Mouse (Mus musculus) ovary, postnatal 14 days (tissue): ENCODE data around the gene Taf12.

Experiments
- DNase-seq: peaks from one replicate; pipeline ENCODE4 v3.0.0; 2022; ENCODE audit warnings: low spot score

The Taf12 gene

GRCm38 (mm10) chr4:132274156-132274862 is at the start of gene Taf12:
TSS of gene Taf12 (plus strand) at chr4:132274375.
- DNase-seq, result peak; percentile 85

DNA sequence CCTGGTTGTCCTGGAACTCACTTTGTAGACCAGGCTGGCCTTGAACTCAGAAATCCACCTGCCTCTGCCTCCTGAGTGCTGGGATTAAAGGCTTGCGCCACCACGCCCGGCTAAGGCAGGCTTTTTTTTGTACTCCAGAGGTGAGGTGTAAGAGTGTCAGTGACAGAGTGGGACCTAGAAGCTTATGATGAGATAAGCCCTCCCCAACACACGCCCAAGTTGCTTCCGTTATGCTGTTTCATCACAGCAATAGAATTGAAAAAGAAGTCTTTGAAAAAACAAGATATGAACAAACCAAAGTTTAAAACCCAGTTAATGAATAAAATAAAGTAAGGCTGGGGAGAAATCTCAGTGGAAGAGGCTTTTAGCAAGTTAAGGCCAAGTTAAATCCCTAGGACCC is 43.8 kb upstream of the Taf12 start:
- no peak for DNase-seq

DNA sequence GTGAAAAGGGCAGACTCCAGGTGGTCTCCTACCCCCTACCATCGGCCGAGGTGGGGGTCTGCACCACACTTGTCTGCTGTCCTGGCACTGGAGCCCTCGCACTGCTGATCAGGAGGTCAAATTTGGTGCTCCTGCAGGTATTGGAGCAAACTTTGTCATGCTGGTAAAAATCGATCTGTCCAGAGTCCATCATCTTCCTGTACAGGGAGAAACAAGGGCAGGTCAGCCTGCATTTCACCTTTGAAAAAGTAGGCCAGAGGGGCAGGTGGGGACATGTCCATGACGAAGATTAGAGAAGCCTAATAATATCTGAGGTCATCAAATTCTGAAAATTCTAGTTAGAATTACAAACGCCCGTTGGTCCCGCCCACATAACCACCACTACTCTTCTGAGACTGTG is 39.5 kb upstream of the Taf12 start:
- no peak for DNase-seq

DNA sequence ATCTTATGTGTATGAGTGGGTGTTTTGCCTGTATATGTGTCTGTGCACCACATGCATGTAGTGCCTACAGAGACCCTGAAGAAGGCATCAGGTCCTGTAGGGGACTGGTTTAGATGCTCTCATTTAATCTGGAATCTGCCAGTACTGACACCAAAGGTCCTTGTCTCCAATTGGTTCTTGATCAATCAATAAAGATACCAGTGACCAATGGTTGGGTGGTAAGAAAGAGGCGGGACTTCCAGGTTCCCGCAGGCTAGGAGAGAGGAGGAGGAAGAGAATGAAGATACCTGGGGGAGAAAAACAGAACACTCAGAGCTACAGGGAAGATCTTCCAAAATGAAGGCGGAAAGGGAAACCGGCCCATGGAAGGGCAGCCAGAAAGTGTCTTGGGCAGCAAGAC is 35.8 kb upstream of the Taf12 start:
- no peak for DNase-seq

DNA sequence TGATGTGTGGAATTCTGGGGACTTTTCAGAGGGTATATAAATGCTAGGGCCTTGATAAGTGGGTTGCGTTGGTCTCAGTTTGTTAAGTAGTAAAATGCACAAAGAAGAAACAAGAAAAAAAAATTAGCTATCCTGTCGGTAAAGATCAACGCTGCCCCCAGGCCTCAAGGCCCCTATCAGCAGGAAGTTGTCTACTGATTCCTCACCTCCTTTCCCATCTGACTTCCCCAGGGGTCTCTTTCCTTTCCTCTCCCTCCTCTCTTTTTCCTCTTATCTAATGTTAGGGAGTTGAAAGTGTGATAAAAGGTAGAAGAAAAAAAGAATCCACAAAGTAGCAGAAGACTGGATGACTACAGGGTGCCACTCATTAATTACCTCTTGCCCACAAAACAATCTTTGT is 33.8 kb upstream of the Taf12 start:
- no peak for DNase-seq

GRCm38 (mm10) chr4:132241208-132241607 is 33.0 kb upstream of the Taf12 start:
- no peak for DNase-seq

DNA sequence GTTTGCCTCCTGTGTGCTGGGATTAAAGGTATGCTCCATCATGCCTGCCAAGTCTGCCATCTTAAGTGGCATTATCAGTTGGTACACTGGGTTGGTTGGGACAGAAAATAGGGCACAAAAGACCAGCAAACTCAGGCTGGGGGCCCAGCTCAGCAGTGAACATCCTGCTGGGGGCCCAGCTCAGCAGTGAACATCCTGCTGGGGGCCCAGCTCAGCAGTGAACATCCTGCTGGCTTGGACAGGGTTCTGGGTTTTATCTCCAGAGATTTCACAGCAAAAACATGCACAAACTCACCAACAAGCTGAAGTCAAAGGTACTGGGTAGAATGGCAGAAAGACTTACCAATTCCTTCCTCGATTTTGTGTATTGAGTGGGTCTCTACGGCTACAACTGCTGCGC is 28.5 kb upstream of the Taf12 start:
- no peak for DNase-seq

DNA sequence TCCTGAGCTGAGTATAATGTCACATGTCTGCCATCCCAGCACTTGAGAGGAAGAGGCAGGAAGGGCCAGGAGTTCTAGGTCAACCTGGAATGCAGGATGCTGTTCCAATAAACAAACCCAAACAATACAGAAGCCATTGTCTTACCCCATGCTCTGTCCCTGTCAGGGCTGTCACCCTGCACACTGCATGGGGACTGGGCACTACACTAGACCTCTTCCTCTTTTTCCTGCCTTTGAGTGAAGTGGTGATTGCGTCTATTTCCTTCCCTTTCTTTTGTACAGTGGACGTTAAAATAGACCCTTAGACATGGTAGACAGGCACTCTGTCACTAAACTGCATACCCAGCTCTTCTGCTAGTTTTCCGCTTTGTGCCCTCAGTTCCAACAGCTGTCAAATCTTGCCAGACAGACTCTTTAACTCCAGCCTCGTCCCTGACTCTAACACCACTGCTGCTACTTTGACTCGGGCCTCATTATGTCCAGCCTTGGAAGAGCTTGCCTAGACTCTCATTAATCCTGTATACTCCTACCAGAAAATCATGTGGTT is 26.7 kb upstream of the Taf12 start:
- no peak for DNase-seq

DNA sequence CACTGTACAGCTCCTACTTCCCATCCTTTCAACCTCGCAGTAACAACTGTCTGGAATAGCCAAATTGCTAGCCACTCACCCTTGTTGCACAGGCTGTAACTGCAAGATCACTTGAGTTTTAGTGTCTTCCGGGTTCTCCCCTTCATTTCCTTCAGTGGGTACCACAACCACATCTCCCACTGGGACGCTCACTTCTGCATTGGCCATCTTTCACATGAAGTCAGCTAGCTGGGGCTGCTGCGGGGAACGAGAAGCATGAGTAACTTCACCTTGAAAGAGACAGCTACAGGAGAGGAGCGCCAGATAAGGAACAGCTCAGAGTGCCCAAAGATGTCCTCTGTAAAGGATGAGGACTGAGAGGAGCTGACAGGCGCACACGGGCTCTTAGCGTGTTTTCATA is 22.6 kb upstream of the Taf12 start:
- no peak for DNase-seq

DNA sequence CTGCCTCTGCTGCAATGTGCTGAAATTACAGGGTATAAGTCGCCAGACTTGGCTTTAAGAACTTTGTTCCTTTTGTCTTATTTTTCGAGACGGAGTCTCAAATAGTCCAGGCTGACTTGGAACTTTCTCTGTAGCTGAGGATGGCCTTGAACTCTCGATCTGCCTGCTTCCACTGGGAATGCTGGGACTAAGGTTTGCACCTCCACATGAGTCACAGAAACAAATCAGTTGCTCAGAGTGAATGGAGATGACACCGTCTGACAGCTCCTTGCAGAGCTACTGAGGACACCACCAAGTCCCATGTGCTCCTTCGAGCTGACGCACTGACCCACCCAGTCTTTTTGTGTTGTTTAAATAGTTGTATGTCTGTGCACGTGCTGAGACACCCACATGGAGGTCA is 21.0 kb upstream of the Taf12 start:
- no peak for DNase-seq

DNA sequence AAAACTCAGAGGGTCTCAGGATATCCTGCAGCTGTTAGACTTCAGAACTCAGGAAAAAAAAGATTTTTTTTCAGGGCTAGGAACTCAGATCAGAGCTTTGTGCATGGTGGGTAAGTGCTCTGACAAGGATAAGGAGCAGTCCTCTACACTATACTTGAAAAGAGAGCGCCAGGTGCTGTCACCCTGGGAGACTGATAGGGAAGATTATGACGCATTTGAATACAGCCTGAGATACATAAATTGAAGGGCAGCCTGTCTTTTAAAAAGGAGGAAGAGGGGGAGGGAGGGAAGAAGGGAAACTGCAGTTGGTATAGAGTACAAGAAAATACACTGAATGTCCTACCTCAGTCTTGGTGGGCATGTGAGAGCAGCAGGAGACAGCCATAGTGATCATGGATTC is 20.6 kb upstream of the Taf12 start:
- no peak for DNase-seq

- DNase-seq, result no peak
These were observed 19.2 kb upstream of the Taf12 start for GRCm38 (mm10) chr4:132254986-132255385.

DNA sequence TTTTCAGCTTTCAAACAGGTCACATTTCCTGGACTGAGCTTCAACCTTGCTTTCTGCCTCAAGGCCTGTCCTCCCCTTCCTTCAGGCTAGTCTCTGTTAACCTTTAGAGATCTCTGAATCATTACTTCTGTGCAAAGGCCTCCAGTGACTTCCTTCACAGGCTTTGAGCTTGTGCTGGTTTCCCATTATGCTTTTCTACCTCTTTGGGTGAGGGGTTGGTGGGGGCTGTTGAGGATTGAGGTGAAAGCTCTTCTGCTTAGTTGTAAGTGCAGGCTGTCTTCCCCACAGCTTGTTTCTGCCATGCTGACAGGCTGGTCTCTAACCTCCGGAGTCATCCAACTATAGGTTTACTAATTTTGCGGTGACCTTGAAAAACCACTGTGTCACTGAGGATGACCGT is 17.8 kb upstream of the Taf12 start:
- DNase-seq, result no peak

DNA sequence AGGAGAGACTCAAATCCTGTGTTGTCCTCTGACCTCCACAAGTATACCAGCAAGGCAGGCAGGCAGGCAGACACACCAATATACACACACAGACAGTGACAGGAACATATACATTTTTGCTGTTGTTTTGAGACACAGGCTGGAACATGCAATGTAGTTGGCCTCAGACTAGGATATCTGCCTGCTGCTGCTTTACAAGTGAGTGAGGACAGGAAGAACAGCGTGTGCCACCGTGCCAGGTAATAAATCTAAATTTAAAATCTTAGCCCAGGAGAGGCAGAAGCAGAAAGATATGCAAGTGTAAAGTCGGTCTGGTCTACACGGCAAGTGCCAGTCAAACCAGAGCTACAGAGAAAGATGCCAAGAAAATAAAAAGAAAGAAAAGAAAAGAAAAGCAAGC is 14.9 kb upstream of the Taf12 start:
- DNase-seq, result no peak

- peak; percentile 26 for DNase-seq
These were observed 13.5 kb upstream of the Taf12 start for GRCm38 (mm10) chr4:132260404-132261379.

- peak; percentile 55 for DNase-seq
These were observed 12.4 kb upstream of the Taf12 start, which contains the start of gene Gmeb1 for GRCm38 (mm10) chr4:132261514-132262357. TSS of gene Gmeb1 (minus strand) at chr4:132261602.

DNA sequence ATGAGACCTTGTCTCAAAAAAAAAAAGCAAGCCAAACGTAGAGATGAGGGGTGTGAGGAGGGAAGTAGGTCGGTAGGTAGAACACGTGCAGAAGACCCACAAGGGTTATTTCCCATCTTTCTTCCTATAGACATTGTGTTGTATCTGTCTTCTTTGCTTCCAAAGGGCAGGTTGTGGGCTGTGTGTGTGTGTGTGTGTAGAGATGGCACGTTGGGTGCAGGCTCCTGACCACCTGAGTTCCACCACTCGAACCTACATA is 11.9 kb upstream of the Taf12 start:
- no peak for DNase-seq

DNA sequence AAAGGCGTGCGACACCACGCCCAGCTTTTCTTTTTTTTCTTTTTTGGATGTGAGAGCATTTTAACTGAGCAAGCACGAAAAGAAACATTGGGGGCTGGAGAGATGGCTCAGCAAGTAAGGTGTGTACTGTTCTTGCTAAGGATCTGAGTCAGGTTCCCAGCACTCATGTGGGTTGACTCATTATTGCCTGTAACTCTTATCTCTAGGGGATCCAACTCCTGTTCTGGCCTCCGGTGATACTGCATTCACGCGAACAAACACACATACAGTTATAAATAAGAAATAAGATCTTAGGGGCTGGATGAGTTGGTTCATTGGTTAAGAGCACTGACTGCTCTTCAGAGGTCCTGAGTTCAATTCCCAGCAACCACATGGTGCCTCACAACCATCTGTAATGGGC is 10.9 kb upstream of the Taf12 start:
- DNase-seq, result no peak

GRCm38 (mm10) chr4:132266835-132267349 is 7.3 kb upstream of the Taf12 start:
- DNase-seq, result no peak

GRCm38 (mm10) chr4:132268871-132269739 is 5.1 kb upstream of the Taf12 start:
- DNase-seq, result no peak
